Mouse (Mus musculus) midbrain, embryonic 15.5 days (tissue): Measurements from ENCODE around the gene Cfap43. TPM values are rescaled to one million over a fixed set of nuclear protein-coding genes. Genes with fewer than 3 reads are reported as not detected.

Source experiments
- ATAC-seq: fragments of 200-750 bp; cut with Nextera tagmentation; replicated peaks from 2 replicates; pipeline ENCODE4 v1.8.0; 2017; ENCODE audit warnings: moderate TSS enrichment
- H3K27ac ChIP-seq: fragments of 300-500 bp; sonication (generic); 2 replicates; pipeline ENCODE4 v1.5.1; 2015; ENCODE audit warnings: mild to moderate bottlenecking, inconsistent platforms
- H3K27me3 ChIP-seq: fragments of 300-500 bp; sonication (generic); replicated peaks from 2 replicates; pipeline ENCODE4 v1.6.1; 2015; ENCODE audit warnings: inconsistent platforms
- H3K36me3 ChIP-seq: fragments of 300-500 bp; sonication (generic); replicated peaks from 2 replicates; pipeline ENCODE4 v1.6.1; 2015; ENCODE audit warnings: inconsistent platforms
- H3K4me1 ChIP-seq: fragments of 300-500 bp; sonication (generic); 2 replicates; pipeline ENCODE4 v1.6.1; 2015; ENCODE audit warnings: inconsistent platforms
- H3K4me2 ChIP-seq: fragments of 300-500 bp; sonication (generic); 2 replicates; pipeline ENCODE4 v1.6.1; 2015; ENCODE audit warnings: inconsistent platforms, mild to moderate bottlenecking, moderate library complexity
- H3K4me3 ChIP-seq: fragments of 300-500 bp; sonication (generic); 2 replicates; pipeline ENCODE4 v1.5.1; 2015; ENCODE audit warnings: mild to moderate bottlenecking, inconsistent platforms
- H3K9ac ChIP-seq: fragments of 300-500 bp; sonication (generic); 2 replicates; pipeline ENCODE4 v1.6.1; 2015; ENCODE audit warnings: mild to moderate bottlenecking, inconsistent platforms
- H3K9me3 ChIP-seq: fragments of 300-500 bp; sonication (generic); 2 replicates; pipeline ENCODE4 v1.6.1; 2016; ENCODE audit warnings: inconsistent platforms
- WGBS: fragments of 180-500 bp; shearing (Covaris S2); methylation state at CpG from one replicate; pipeline ENCODE4 v1.1.7; 2015; ENCODE audit warnings: mixed read lengths; 5-methylcytosine and 5-hydroxymethylcytosine counted together
- microRNA-seq: library from miRNA; unstranded; fragments of <30 nt; microRNA quantifications from one replicate; pipeline ENCODE4, GENCODE M21; 2016
- polyA plus RNA-seq: library from polyadenylated mRNA; unstranded; fragments of >200 nt; fragmentation: Nextera tagmentation; extraction: Ambion mirVana; gene quantifications from 2 replicates; pipeline ENCODE4 v1.2.1, GENCODE M21; 2015

The Cfap43 gene
- polyA plus RNA-seq, 1 experiment from 2014 or later: 1.5 TPM

DNA sequence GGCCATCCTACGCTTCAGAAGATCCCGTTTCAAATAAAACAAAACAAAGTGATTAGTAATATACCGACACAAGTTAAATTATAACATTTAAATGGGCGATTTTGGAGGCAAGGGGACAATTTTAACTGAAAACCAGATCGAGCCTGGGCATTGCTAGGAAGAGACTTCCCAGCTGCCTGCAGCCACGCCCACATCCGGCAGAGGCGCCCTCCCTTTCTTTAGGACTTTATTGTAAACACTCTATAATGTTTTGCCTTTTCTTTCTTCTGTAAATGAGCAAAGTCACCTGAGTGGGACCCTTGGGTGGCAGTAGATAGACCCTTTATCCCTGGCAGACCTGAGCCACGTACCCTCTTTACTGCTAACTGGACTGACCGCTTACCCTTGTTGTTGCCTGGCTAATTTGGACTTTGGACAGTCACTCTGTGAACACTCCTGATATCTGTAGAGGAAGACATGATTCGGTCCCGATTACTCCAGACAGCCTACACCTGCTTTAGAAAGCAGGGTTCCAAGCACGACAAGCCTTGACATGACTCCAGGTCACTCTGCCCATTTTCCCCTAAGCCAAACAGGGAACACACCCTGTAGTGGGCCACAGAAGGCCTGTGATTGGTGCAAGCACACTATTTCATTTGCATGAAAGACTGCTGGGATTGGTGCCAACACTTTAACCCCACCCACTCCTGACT is 213.9 kb downstream of the Cfap43 start:
- Histone ChIP-seq H3K9ac (no peak overlapping the region), H3K9me3 (no peaks in the 10 kb centered on the region), H3K27ac (no peak overlapping the region), H3K27me3 (no peaks in the 10 kb centered on the region), H3K4me1 (no peaks in the 10 kb centered on the region), H3K36me3 (no peaks in the 10 kb centered on the region), H3K4me2 (no peak overlapping the region), H3K4me3 (no peak overlapping the region)
- 78% methylated on average over 13 of the region's 13 CpGs for WGBS
- no peak for ATAC-seq

DNA sequence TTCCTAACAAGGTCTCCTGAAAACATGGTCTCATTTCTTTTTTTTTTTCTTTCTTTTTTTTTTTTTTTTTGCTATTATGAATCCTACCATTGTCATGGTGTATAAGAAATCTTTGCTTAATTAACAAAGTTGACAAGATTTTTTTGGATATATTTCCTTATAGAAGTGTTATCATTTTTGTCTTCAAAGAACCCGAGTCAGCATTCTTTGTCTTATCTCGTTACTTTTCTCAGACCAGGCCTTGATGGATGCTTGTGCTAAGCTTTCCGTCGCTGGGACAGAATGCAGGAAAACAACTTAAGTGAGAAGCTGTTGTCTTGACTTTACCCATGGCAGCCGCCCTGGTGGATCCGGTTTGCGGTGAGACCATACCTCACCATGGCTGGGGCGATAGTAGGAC is 218.6 kb downstream of the Cfap43 start:
- no peak overlapping the region for H3K27ac ChIP-seq
- H3K9me3 ChIP-seq: no peaks in the 10 kb centered on the region
- no peaks in the 10 kb centered on the region for H3K4me1 ChIP-seq
- 74% methylated on average over 8 of the region's 8 CpGs for WGBS
- H3K9ac ChIP-seq: no peak overlapping the region
- no peak for ATAC-seq
- H3K36me3 ChIP-seq: no peaks in the 10 kb centered on the region
- no peak overlapping the region for H3K4me2 ChIP-seq
- no peak overlapping the region for H3K4me3 ChIP-seq
- H3K27me3 ChIP-seq: no peaks in the 10 kb centered on the region

DNA sequence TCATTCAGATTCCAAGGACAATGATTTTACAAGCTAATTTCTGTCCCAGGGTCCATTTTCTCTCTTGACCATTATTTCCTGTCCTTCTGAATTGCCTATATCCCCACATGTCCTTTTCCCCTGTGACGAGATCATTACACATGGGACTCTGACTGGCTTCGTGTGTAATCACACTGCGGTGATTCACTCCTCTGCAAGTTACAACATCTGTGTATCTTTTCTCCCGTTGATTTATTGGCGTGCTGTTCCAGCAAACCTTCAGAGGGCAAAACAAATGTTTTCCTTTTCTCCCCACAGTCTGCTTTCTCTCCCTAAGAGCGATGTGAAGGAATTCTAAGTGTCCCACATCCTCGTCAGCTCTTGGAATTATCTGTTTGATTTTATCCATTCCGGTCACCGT is 219.3 kb downstream of the Cfap43 start:
- ATAC-seq: no peak
- Histone ChIP-seq H3K4me1 (no peaks in the 10 kb centered on the region), H3K27me3 (no peaks in the 10 kb centered on the region), H3K36me3 (no peaks in the 10 kb centered on the region), H3K4me2 (no peak overlapping the region), H3K4me3 (no peak overlapping the region), H3K9ac (no peak overlapping the region), H3K9me3 (no peaks in the 10 kb centered on the region), H3K27ac (no peak overlapping the region)
- WGBS: 80% methylated on average over 9 of the region's 9 CpGs

DNA sequence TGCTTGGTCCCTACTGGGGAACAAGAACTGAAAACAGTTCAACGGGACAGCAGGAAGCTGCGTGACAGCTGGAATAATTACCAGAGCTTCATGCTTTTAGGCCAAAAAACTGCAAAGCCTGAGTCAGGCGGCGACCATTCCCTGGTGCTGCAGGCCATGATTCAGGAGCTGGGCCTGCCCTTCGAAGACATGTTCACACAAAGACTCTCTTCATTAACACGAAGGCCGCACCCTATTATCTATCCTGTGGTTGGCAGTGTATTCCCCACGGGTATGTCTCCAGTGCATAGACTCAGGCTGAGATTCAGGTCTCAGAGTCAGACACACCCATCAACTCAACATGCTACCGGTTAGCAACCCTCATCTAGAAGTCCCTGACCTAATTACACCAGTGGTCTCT is 220.8 kb downstream of the Cfap43 start:
- no peaks in the 10 kb centered on the region for H3K27me3 ChIP-seq
- no peaks in the 10 kb centered on the region for H3K36me3 ChIP-seq
- H3K9me3 ChIP-seq: no peaks in the 10 kb centered on the region
- H3K4me3 ChIP-seq: no peak overlapping the region
- H3K27ac ChIP-seq: no peak overlapping the region
- H3K4me1 ChIP-seq: no peaks in the 10 kb centered on the region
- ATAC-seq: no peak
- WGBS: 90% methylated on average over 9 of the region's 9 CpGs
- no peak overlapping the region for H3K4me2 ChIP-seq
- H3K9ac ChIP-seq: no peak overlapping the region

DNA sequence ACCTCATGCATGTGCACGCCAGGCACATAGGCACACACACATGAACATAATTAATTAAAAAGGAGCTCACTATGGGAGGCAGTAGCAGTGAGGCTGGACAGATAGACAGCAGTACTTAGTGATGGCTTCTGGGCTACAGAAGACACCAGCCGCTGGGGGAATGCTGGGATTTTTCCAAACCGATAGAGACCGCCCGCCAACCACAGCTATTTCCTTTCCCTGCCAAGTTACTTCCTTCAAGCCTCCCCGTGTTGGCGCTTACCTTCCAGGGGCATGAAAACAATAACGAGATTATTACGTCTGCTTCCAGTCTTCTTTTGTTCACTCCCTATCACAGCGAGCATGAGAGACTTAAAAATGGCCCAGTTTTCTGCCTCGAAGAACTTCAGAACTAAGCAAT is 222.0 kb downstream of the Cfap43 start:
- H3K27ac ChIP-seq: no peak overlapping the region
- WGBS: 73% methylated on average over 11 of the region's 11 CpGs
- H3K27me3 ChIP-seq: no peaks in the 10 kb centered on the region
- no peak overlapping the region for H3K4me3 ChIP-seq
- no peak overlapping the region for H3K9ac ChIP-seq
- no peaks in the 10 kb centered on the region for H3K36me3 ChIP-seq
- H3K9me3 ChIP-seq: no peaks in the 10 kb centered on the region
- no peaks in the 10 kb centered on the region for H3K4me1 ChIP-seq
- no peak for ATAC-seq
- H3K4me2 ChIP-seq: no peak overlapping the region

DNA sequence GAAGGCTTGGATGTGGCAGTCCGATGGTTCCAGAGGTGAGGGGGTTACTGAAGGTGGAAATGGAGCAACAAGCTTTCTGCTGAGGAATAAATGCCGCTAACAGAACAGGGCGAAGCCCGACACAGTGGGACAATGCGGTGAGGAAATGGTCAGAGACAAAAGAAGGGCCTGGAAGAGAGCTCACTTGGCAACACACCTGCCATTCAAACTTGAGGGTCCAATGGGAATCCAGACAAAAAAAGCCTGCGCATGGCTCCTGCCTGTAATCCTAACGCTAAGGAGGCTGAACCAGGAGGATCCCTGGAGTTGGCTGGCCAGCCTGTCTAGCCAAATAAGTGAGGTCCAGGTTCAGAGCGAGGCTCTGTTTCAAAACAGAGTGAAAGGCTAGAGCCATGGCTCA is 222.7 kb downstream of the Cfap43 start:
- no peak overlapping the region for H3K4me2 ChIP-seq
- H3K9me3 ChIP-seq: no peaks in the 10 kb centered on the region
- no peak for ATAC-seq
- no peak overlapping the region for H3K27ac ChIP-seq
- 92% methylated on average over 8 of the region's 8 CpGs for WGBS
- no peaks in the 10 kb centered on the region for H3K4me1 ChIP-seq
- no peaks in the 10 kb centered on the region for H3K36me3 ChIP-seq
- H3K9ac ChIP-seq: no peak overlapping the region
- H3K4me3 ChIP-seq: no peak overlapping the region
- H3K27me3 ChIP-seq: no peaks in the 10 kb centered on the region

DNA sequence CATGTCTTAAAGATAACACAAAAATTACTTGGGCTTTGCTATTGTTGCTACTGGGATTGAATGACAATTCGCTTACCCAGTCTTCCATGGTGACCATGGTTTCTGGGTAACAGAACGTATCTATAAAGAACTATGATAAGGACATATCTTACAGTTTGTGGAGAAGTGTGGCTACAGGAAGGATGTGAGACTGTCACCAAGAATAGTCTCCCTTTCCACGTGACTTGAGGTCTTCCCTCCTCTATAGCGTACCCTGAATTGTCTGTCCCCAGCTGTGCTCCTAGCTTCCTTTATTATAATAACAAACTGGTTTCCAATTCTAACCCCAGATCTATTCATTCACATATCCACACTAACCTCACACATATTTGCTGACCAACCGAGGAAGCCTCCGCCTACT is 223.4 kb downstream of the Cfap43 start:
- H3K4me1 ChIP-seq: no peaks in the 10 kb centered on the region
- ATAC-seq: no peak
- H3K9ac ChIP-seq: no peak overlapping the region
- H3K27me3 ChIP-seq: no peaks in the 10 kb centered on the region
- no peaks in the 10 kb centered on the region for H3K36me3 ChIP-seq
- H3K4me2 ChIP-seq: no peak overlapping the region
- no peaks in the 10 kb centered on the region for H3K9me3 ChIP-seq
- H3K27ac ChIP-seq: no peak overlapping the region
- H3K4me3 ChIP-seq: no peak overlapping the region
- WGBS: 93% methylated on average over 6 of the region's 6 CpGs

DNA sequence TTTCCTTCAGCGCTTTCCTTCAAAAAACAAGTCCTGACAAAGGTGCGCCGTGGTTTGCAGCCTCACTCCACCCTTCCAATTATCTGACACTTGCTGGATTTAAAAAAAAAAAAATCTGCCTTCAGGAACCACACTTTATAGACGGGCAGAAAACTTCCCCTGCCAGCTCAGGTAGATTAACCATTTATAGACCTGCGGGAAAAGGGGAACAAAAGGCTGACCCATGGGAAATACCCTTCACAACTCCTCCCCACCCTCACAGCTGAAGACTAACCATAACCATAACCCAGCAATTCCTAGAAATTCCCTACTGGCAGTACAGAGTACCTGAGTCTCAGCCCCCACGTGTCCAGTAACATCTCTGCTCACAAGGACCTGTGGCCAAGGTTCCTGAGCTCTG is 227.1 kb downstream of the Cfap43 start, which contains the start of gene Col17a1:
Gene Col17a1 (minus strand): TSS at position 101 of the 400 bp plus-strand sequence.
- ATAC-seq: no peak
- Histone ChIP-seq H3K4me3 (no peak within 1 kb of the TSS), H3K4me2 (no peak within 1 kb of the TSS), H3K27me3 (no peaks in the 10 kb centered on the region), H3K4me1 (no peaks in the 10 kb centered on the region), H3K36me3 (no peaks in the 10 kb centered on the region), H3K9me3 (no peaks in the 10 kb centered on the region), H3K9ac (no peak within 1 kb of the TSS), H3K27ac (no peak within 1 kb of the TSS)
- 79% methylated on average over 6 of the region's 6 CpGs for WGBS

DNA sequence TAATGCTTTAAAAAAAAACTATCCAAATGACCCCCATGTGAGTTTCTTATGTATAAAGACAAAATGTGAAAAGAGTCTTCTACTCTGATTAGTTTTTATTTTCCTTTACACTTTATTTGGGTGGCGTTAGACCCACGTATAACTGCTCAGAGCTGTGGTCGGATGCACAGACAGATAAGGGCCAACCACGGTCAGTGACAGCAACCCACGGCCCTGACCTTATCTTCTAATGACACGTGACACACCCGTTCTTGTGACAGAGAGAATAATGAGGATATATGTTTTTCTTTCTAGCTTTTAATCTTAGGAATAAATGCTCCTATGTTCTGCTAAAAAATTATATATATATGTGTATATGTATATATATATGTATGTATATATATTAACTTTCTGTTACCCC is 229.5 kb downstream of the Cfap43 start:
- Histone ChIP-seq H3K27me3 (no peaks in the 10 kb centered on the region), H3K9me3 (no peaks in the 10 kb centered on the region), H3K36me3 (no peaks in the 10 kb centered on the region), H3K4me1 (no peaks in the 10 kb centered on the region), H3K27ac (no peak overlapping the region), H3K4me3 (no peak overlapping the region), H3K4me2 (no peak overlapping the region), H3K9ac (no peak overlapping the region)
- 89% methylated on average over 7 of the region's 7 CpGs for WGBS
- no peak for ATAC-seq

Small RNAs within 50 kb of the gene (microRNA-seq; reads per million reads assigned to microRNA genes)
- gene Gm22240 (not detected), gene Mir8090 (not detected)

Other genes with a start within 250 kb of the Cfap43 start
- gene Col17a1, start 227.2 kb downstream of the Cfap43 start, polyA plus RNA-seq: 0.24 and 0.40 TPM in 2 replicates
- 141 and 142 TPM in 2 replicates for gene Sfr1, start 187.6 kb downstream of the Cfap43 start, polyA plus RNA-seq
- gene Gsto1, start 64.3 kb downstream of the Cfap43 start, polyA plus RNA-seq: 136 and 139 TPM in 2 replicates
- 0.74 and 1.4 TPM in 2 replicates for gene Gsto2, start 53.8 kb downstream of the Cfap43 start, polyA plus RNA-seq
- gene Itprip, start within 50 bp of the Cfap43 start, polyA plus RNA-seq: 5.1 and 5.7 TPM in 2 replicates
- gene Cfap58, start 18.4 kb upstream of the Cfap43 start, polyA plus RNA-seq: 0.41 and 0.65 TPM in 2 replicates